Mouse (Mus musculus) left cerebral cortex, adult 18-20 months (tissue): Measurements from ENCODE around the gene Osbp2. TPM values are rescaled to one million over a fixed set of nuclear protein-coding genes. Genes with fewer than 3 reads are reported as not detected.
A peak's percentile ranks its signal among the peaks of the same experiment; 100 is the strongest.

ENCODE experiments used
- DNase-seq, 2 experiments: peaks; one replicate each; pipeline ENCODE4 v3.0.0; 2021 to 2022; ENCODE audit warnings: low spot score in 2 of 2, mixed read lengths in 1 of 2
- total RNA-seq, 2 experiments: library from RNA; stranded (reverse); gene quantifications; 2 replicates each; pipeline ENCODE4 v1.2.3; 2021

Osbp2 gene
- total RNA-seq, 2 experiments from 2014 or later, result 132 to 142 TPM

GRCm38 (mm10) chr11:3764352-3764751, 99.4 kb downstream of the Osbp2 start:
- DNase-seq, result no peak

- DNase-seq, result peak; percentile 43 to 58
These were observed 101.8 kb downstream of the Osbp2 start for GRCm38 (mm10) chr11:3761775-3762501.

- DNase-seq, result no peak
These were observed 102.4 kb downstream of the Osbp2 start for GRCm38 (mm10) chr11:3761339-3761738.

GRCm38 (mm10) chr11:3759433-3759832, 104.3 kb downstream of the Osbp2 start:
- no peak for DNase-seq

- no peak for DNase-seq
These were observed 108.4 kb downstream of the Osbp2 start for GRCm38 (mm10) chr11:3755341-3755740.

- DNase-seq, result no peak
These were observed 109.0 kb downstream of the Osbp2 start for GRCm38 (mm10) chr11:3754685-3755084.

- peak; percentile 57 to 66 for DNase-seq
These were observed 109.8 kb downstream of the Osbp2 start for GRCm38 (mm10) chr11:3753897-3754296.

GRCm38 (mm10) chr11:3752766-3753165, 110.9 kb downstream of the Osbp2 start:
- DNase-seq, result no peak

- DNase-seq, result no peak
These were observed 113.9 kb downstream of the Osbp2 start for GRCm38 (mm10) chr11:3749831-3750230.

GRCm38 (mm10) chr11:3742449-3742848, 121.3 kb downstream of the Osbp2 start:
- no peak for DNase-seq

GRCm38 (mm10) chr11:3741183-3741582, 122.5 kb downstream of the Osbp2 start:
- peak; percentile 53 to 59 for DNase-seq

GRCm38 (mm10) chr11:3738778-3739177, 124.9 kb downstream of the Osbp2 start:
- DNase-seq, result no peak

- DNase-seq, result peak; percentile 37 to 65
These were observed 128.0 kb downstream of the Osbp2 start for GRCm38 (mm10) chr11:3735715-3736114.

- DNase-seq, result no peak
These were observed 129.6 kb downstream of the Osbp2 start for GRCm38 (mm10) chr11:3733933-3734636.

- no peak for DNase-seq
These were observed 132.2 kb downstream of the Osbp2 start for GRCm38 (mm10) chr11:3731469-3731868.

GRCm38 (mm10) chr11:3727438-3728105, 136.1 kb downstream of the Osbp2 start:
- no peak for DNase-seq

GRCm38 (mm10) chr11:3725331-3726054, 138.2 kb downstream of the Osbp2 start:
- no peak for DNase-seq

- no peak for DNase-seq
These were observed 139.0 kb downstream of the Osbp2 start for GRCm38 (mm10) chr11:3724726-3725125.

GRCm38 (mm10) chr11:3723910-3724309, 139.8 kb downstream of the Osbp2 start:
- DNase-seq, result peak; percentile 49 to 63

GRCm38 (mm10) chr11:3722861-3723260, 140.8 kb downstream of the Osbp2 start:
- DNase-seq, result no peak

GRCm38 (mm10) chr11:3722036-3722435, 141.7 kb downstream of the Osbp2 start:
- DNase-seq, result no peak
